Mouse (Mus musculus) heart, embryonic 13.5 days (tissue): ENCODE results near the gene F11r. TPM values are rescaled to one million over a fixed set of nuclear protein-coding genes. Genes with fewer than 3 reads are reported as not detected.

Source experiments
- ATAC-seq: fragments of 200-750 bp; cut with Nextera tagmentation; 2 replicates; pipeline ENCODE4 v1.8.0; 2017; ENCODE audit warnings: moderate TSS enrichment; ENCODE audit not compliant: insufficient number of reproducible peaks, low FRiP score, low TSS enrichment; ENCODE audit errors: extremely low read depth
- H3K27ac ChIP-seq: fragments of 300-500 bp; sonication (generic); replicated peaks from 2 replicates; pipeline ENCODE4 v1.5.1; 2015; ENCODE audit warnings: moderate library complexity, mild to moderate bottlenecking, inconsistent platforms
- H3K27me3 ChIP-seq: fragments of 300-500 bp; sonication (generic); replicated peaks from 2 replicates; pipeline ENCODE4 v1.6.1; 2015; ENCODE audit warnings: mild to moderate bottlenecking, inconsistent platforms
- H3K36me3 ChIP-seq: fragments of 300-500 bp; sonication (generic); 2 replicates; pipeline ENCODE4 v1.6.1; 2015; ENCODE audit warnings: mild to moderate bottlenecking, inconsistent platforms
- H3K4me1 ChIP-seq: fragments of 300-500 bp; sonication (generic); 2 replicates; pipeline ENCODE4 v1.6.1; 2015; ENCODE audit warnings: inconsistent platforms
- H3K4me2 ChIP-seq: fragments of 300-500 bp; sonication (generic); 2 replicates; pipeline ENCODE4 v1.6.1; 2015; ENCODE audit warnings: inconsistent platforms, mild to moderate bottlenecking, moderate library complexity
- H3K4me3 ChIP-seq: fragments of 300-500 bp; sonication (generic); 2 replicates; pipeline ENCODE4 v1.5.1; 2015; ENCODE audit warnings: moderate library complexity, mild to moderate bottlenecking, inconsistent platforms
- H3K9ac ChIP-seq: fragments of 300-500 bp; sonication (generic); 2 replicates; pipeline ENCODE4 v1.6.1; 2015; ENCODE audit warnings: inconsistent platforms, mild to moderate bottlenecking, moderate library complexity
- H3K9me3 ChIP-seq: fragments of 300-500 bp; sonication (generic); 2 replicates; pipeline ENCODE4 v1.6.1; 2016; ENCODE audit warnings: inconsistent platforms
- WGBS: fragments of 180-500 bp; shearing (Covaris S2); methylation state at CpG from one replicate; pipeline ENCODE4 v1.1.7; 2015; ENCODE audit warnings: mixed read lengths; 5-methylcytosine and 5-hydroxymethylcytosine counted together
- polyA plus RNA-seq: library from polyadenylated mRNA; unstranded; fragments of >200 nt; fragmentation: Nextera tagmentation; extraction: Ambion mirVana; gene quantifications from 2 replicates; pipeline ENCODE4 v1.2.1, GENCODE M21; 2015

Gene F11r
- polyA plus RNA-seq, 1 experiment from 2014 or later: 61.8 TPM

- H3K27ac ChIP-seq: peak overlapping the region; percentile 97
- H3K4me1 ChIP-seq: peaks cover 17% of the 10 kb centered on the region
- no peaks in the 10 kb centered on the region for H3K36me3 ChIP-seq
- peak overlapping the region; percentile 77 for H3K4me3 ChIP-seq
- no peaks in the 10 kb centered on the region for H3K27me3 ChIP-seq
- H3K9ac ChIP-seq: peak overlapping the region; percentile 57; the same call in 1 of the 2 replicates
- peak overlapping the region; percentile 83 for H3K4me2 ChIP-seq
- H3K9me3 ChIP-seq: 0 out of 2 replicates have a peak, but pooled peaks cover under 1% of the 10 kb centered on the region
- WGBS: under 1% methylated on average over 14 of the region's 14 CpGs
- ATAC-seq: peak; percentile 67
These were observed 65.3 kb downstream of the F11r start for GRCm38 (mm10) chr1:171502388-171503249.

- Histone ChIP-seq H3K9me3 (no peaks in the 10 kb centered on the region), H3K36me3 (no peaks in the 10 kb centered on the region), H3K27ac (peak within 1 kb of the TSS; percentile 97), H3K4me2 (peak within 1 kb of the TSS; percentile 83), H3K4me1 (peaks cover 17% of the 10 kb centered on the region), H3K27me3 (no peaks in the 10 kb centered on the region), H3K4me3 (peak within 1 kb of the TSS; percentile 77), H3K9ac (peak within 1 kb of the TSS; percentile 93)
- ATAC-seq: peak; percentile 81
- 0% methylated on average over 19 of the region's 19 CpGs for WGBS
These were observed 65.9 kb downstream of the F11r start, which contains the start of gene Alyref2 for GRCm38 (mm10) chr1:171503250-171503591. Gene Alyref2, plus strand, starts transcription at chr1:171503478.

GRCm38 (mm10) chr1:171503592-171504291 lies 66.4 kb downstream of the F11r start:
- H3K27ac ChIP-seq: peak overlapping the region; percentile 97
- no peaks in the 10 kb centered on the region for H3K9me3 ChIP-seq
- H3K27me3 ChIP-seq: no peaks in the 10 kb centered on the region
- peak overlapping the region; percentile 83 for H3K4me2 ChIP-seq
- peak overlapping the region; percentile 77 for H3K4me3 ChIP-seq
- ATAC-seq: peak; percentile 59
- H3K36me3 ChIP-seq: no peaks in the 10 kb centered on the region
- H3K4me1 ChIP-seq: peaks cover 17% of the 10 kb centered on the region
- WGBS: under 1% methylated on average over 53 of the region's 53 CpGs
- peak overlapping the region; percentile 93 for H3K9ac ChIP-seq

GRCm38 (mm10) chr1:171504586-171504985 lies 67.3 kb downstream of the F11r start:
- peak overlapping the region; percentile 93 for H3K9ac ChIP-seq
- H3K27me3 ChIP-seq: no peaks in the 10 kb centered on the region
- peak overlapping the region; percentile 77 for H3K4me3 ChIP-seq
- H3K36me3 ChIP-seq: no peaks in the 10 kb centered on the region
- no peak overlapping the region for H3K27ac ChIP-seq
- no peak for ATAC-seq
- H3K9me3 ChIP-seq: no peaks in the 10 kb centered on the region
- 78% methylated on average over 4 of the region's 4 CpGs for WGBS
- H3K4me1 ChIP-seq: peaks cover 17% of the 10 kb centered on the region
- H3K4me2 ChIP-seq: peak overlapping the region; percentile 83

- Histone ChIP-seq H3K27me3 (no peaks in the 10 kb centered on the region), H3K4me3 (no peak overlapping the region), H3K4me2 (no peak overlapping the region), H3K27ac (no peak overlapping the region), H3K9me3 (peaks cover 2% of the 10 kb centered on the region; the same call in 1 of the 2 replicates), H3K9ac (no peak overlapping the region), H3K4me1 (no peaks in the 10 kb centered on the region), H3K36me3 (no peaks in the 10 kb centered on the region)
- no peak for ATAC-seq
- 80% methylated on average over 2 of the region's 2 CpGs for WGBS
These were observed 75.9 kb downstream of the F11r start for GRCm38 (mm10) chr1:171513234-171513633.

- WGBS: 90% methylated on average over 1 of the region's 1 CpGs
These were observed 76.4 kb downstream of the F11r start for GRCm38 (mm10) chr1:171513760-171514159.

More at GRCm38 (mm10) chr1:171513760-171514159, 76.4 kb downstream of the F11r start:
- no peak for ATAC-seq
- peaks cover 2% of the 10 kb centered on the region; the same call in 1 of the 2 replicates for H3K9me3 ChIP-seq
- no peak overlapping the region for H3K4me2 ChIP-seq
- no peak overlapping the region for H3K4me3 ChIP-seq
- no peaks in the 10 kb centered on the region for H3K27me3 ChIP-seq
- no peak overlapping the region for H3K27ac ChIP-seq
- H3K9ac ChIP-seq: no peak overlapping the region
- no peaks in the 10 kb centered on the region for H3K4me1 ChIP-seq
- H3K36me3 ChIP-seq: no peaks in the 10 kb centered on the region

Other genes starting within 250 kb of the F11r start
- 38.3 and 39.3 TPM in 2 replicates for gene Pcp4l1, start 241.3 kb upstream of the F11r start, polyA plus RNA-seq
- gene Nr1i3, start 223.6 kb upstream of the F11r start, polyA plus RNA-seq: 0.25 and 0.36 TPM in 2 replicates
- gene Tomm40l, start 215.0 kb upstream of the F11r start, polyA plus RNA-seq: 44.8 and 52.5 TPM in 2 replicates
- 21.9 and 119 TPM in 2 replicates for gene Apoa2, start 212.5 kb upstream of the F11r start, polyA plus RNA-seq
- 29.5 and 33.1 TPM in 2 replicates for gene Fcer1g, start 203.2 kb upstream of the F11r start, polyA plus RNA-seq
- gene Adamts4, start 187.1 kb upstream of the F11r start, polyA plus RNA-seq: 3.5 and 3.6 TPM in 2 replicates
- gene Ndufs2, start 186.1 kb upstream of the F11r start, polyA plus RNA-seq: 424 and 495 TPM in 2 replicates
- gene B4galt3, start 167.2 kb upstream of the F11r start, polyA plus RNA-seq: 54.6 and 55.1 TPM in 2 replicates
- gene Ppox, start 156.3 kb upstream of the F11r start, polyA plus RNA-seq: 36.1 and 42.1 TPM in 2 replicates
- 48.4 and 52.2 TPM in 2 replicates for gene Usp21, start 149.5 kb upstream of the F11r start, polyA plus RNA-seq
- gene Ufc1, start 142.5 kb upstream of the F11r start, polyA plus RNA-seq: 77.2 and 89.6 TPM in 2 replicates
- 34.6 and 37.6 TPM in 2 replicates for gene Dedd, start 108.4 kb upstream of the F11r start, polyA plus RNA-seq
- 34.8 and 36.9 TPM in 2 replicates for gene Nit1, start 91.9 kb upstream of the F11r start, polyA plus RNA-seq
- 85.4 and 97.8 TPM in 2 replicates for gene Pfdn2, start 91.9 kb upstream of the F11r start, polyA plus RNA-seq
- gene Klhdc9, start 76.7 kb upstream of the F11r start, polyA plus RNA-seq: 0.65 and 0.76 TPM in 2 replicates
- 0.23 and 0.27 TPM in 2 replicates for gene Nectin4, start 67.4 kb upstream of the F11r start, polyA plus RNA-seq
- 0.78 and 0.92 TPM in 2 replicates for gene Arhgap30, start 48.6 kb upstream of the F11r start, polyA plus RNA-seq
- gene Usf1, start 26.2 kb upstream of the F11r start, polyA plus RNA-seq: 52.1 and 53.3 TPM in 2 replicates
- 3.1 and 3.6 TPM in 2 replicates for gene Tstd1, start 18.7 kb upstream of the F11r start, polyA plus RNA-seq
- 12.8 and 15.6 TPM in 2 replicates for gene Alyref2, start 65.9 kb downstream of the F11r start, polyA plus RNA-seq
- gene Itln1, start 97.8 kb downstream of the F11r start, polyA plus RNA-seq: not detected in 2 replicates
- gene Cd244a, start 121.7 kb downstream of the F11r start, polyA plus RNA-seq: 0.11 TPM in 1 of 2 replicates, not detected in the other
- 0.11 and 0.13 TPM in 2 replicates for gene Ly9, start 169.9 kb downstream of the F11r start, polyA plus RNA-seq
- gene Slamf7, start 215.5 kb downstream of the F11r start, polyA plus RNA-seq: not detected in 2 replicates
- 1.4 TPM in 2 replicates for gene Cd48, start 244.5 kb downstream of the F11r start, polyA plus RNA-seq